ENCODE assay signal across 9 mouse cellular contexts in genomic region chr13:95281740-95282673, GRCm38 (mm10). TPM values are rescaled to one million over a fixed set of nuclear protein-coding genes. Genes with fewer than 3 reads are reported as not detected.
DNase-seq lines count a peak whose midpoint lies in the region; ATAC-seq lines count a peak whose summit lies in the region.
"Had no signal": no experiment of that assay in that cellular context is flagged by ENCODE, and none has a peak within 500 bp of the region (broad histone marks: within the 10 kb centered on the region; RNA-seq: fewer than 3 reads in every experiment).

No protein-coding gene starts in this region.

- no peaks in the 10 kb centered on the region for H3K4me1 ChIP-seq in heart, embryonic 12.5 days (replicated peaks)

- no peaks in the 10 kb centered on the region for H3K27me3 ChIP-seq in heart, embryonic 12.5 days (replicated peaks)

- WGBS in heart, embryonic 12.5 days: 43% methylated on average over 6 of the region's 7 CpGs

- ATAC-seq in heart, embryonic 12.5 days (ENCODE audit: insufficient number of reproducible peaks, low FRiP score): no peak
- no peak for ATAC-seq in erythroid progenitor cell, adult 5-6 weeks (replicated peaks; ENCODE audit: low FRiP score, poor library complexity, severe bottlenecking)

- no peaks in the 10 kb centered on the region for H3K9me3 ChIP-seq in heart, embryonic 12.5 days (replicated peaks)

- no peak overlapping the region for H3K4me3 ChIP-seq in heart, embryonic 12.5 days

- H3K4me2 ChIP-seq in heart, embryonic 12.5 days: no peak overlapping the region

- peak; percentile 24 to 28 for DNase-seq in heart, postnatal 10 days
- DNase-seq in adipocyte (ENCODE audit: low spot score): peak; percentile 22
- peak; percentile 0 to 22 for DNase-seq in gastrocnemius, postnatal 4 days (ENCODE audit: low spot score in 2 of 2)
- DNase-seq in lung, postnatal 4 days: peak; percentile 26 to 45
- no peak for DNase-seq in testis, postnatal 14 days (ENCODE audit: low spot score)
- DNase-seq in cerebellum, adult 18-20 months: no peak
- DNase-seq: thymus, postnatal 25 days had no signal

- no peaks in the 10 kb centered on the region for H3K36me3 ChIP-seq in heart, embryonic 12.5 days

- no peak overlapping the region for H3K9ac ChIP-seq in heart, embryonic 12.5 days

- no peak overlapping the region for H3K27ac ChIP-seq in heart, embryonic 12.5 days (ENCODE audit: poor library complexity, severe bottlenecking)

- intact Hi-C loops in heart, postnatal 10 days (cut with DNase I): no loop called here

RNA-seq across cellular contexts. Expression of gene Pde8b, which starts 31.9 kb away (rescaled TPM):
- total RNA-seq in heart, postnatal 10 days (2021): 1 to 10 TPM; 6.5 to 7.9 TPM
- 0.57 and 0.91 TPM in 2 replicates for polyA plus RNA-seq in heart, embryonic 12.5 days (2016; fragmentation: Nextera tagmentation; extraction: Ambion mirVana)
- total RNA-seq in gastrocnemius, postnatal 4 days (2021): 1 to 10 TPM; 4.0 to 4.4 TPM
- not detected in 2 replicates for total RNA-seq in erythroid progenitor cell, adult 5-6 weeks (2015; ENCODE audit: low replicate concordance)
- total RNA-seq in erythroid progenitor cell, adult 5-6 weeks (2017; ENCODE audit: low replicate concordance): 1.0 TPM in 1 of 2 replicates, not detected in the other

RNA-seq across cellular contexts. Expression of gene Zbed3, which starts 41.4 kb away (rescaled TPM):
- 10 to 100 TPM; 29.2 to 30.0 TPM for total RNA-seq in heart, postnatal 10 days (2021)
- 60.0 and 64.3 TPM in 2 replicates for polyA plus RNA-seq in heart, embryonic 12.5 days (2016; fragmentation: Nextera tagmentation; extraction: Ambion mirVana)
- total RNA-seq in gastrocnemius, postnatal 4 days (2021): 10 to 100 TPM; 20.6 to 23.3 TPM
- 4.0 and 14.3 TPM in 2 replicates for total RNA-seq in erythroid progenitor cell, adult 5-6 weeks (2015; ENCODE audit: low replicate concordance)
- not detected in 2 replicates for total RNA-seq in erythroid progenitor cell, adult 5-6 weeks (2017; ENCODE audit: low replicate concordance)

Comparison
In these comparisons a context has a peak if more than half of its experiments do, and no peak if none do; other contexts are left out.
1. DNase-seq: peak in heart, postnatal 10 days (2 of 2), adipocyte (single experiment), gastrocnemius, postnatal 4 days (2 of 2) and lung, postnatal 4 days (2 of 2); none in testis, postnatal 14 days (single experiment) and cerebellum, adult 18-20 months (0 of 2).